Mouse (Mus musculus): ENCODE data around the gene Ccdc115. TPM values are rescaled to one million over a fixed set of nuclear protein-coding genes. Genes with fewer than 3 reads are reported as not detected.

The Ccdc115 gene
- polyA plus RNA-seq, 1 experiment from 2014 or later, result 52.0 TPM

DNA sequence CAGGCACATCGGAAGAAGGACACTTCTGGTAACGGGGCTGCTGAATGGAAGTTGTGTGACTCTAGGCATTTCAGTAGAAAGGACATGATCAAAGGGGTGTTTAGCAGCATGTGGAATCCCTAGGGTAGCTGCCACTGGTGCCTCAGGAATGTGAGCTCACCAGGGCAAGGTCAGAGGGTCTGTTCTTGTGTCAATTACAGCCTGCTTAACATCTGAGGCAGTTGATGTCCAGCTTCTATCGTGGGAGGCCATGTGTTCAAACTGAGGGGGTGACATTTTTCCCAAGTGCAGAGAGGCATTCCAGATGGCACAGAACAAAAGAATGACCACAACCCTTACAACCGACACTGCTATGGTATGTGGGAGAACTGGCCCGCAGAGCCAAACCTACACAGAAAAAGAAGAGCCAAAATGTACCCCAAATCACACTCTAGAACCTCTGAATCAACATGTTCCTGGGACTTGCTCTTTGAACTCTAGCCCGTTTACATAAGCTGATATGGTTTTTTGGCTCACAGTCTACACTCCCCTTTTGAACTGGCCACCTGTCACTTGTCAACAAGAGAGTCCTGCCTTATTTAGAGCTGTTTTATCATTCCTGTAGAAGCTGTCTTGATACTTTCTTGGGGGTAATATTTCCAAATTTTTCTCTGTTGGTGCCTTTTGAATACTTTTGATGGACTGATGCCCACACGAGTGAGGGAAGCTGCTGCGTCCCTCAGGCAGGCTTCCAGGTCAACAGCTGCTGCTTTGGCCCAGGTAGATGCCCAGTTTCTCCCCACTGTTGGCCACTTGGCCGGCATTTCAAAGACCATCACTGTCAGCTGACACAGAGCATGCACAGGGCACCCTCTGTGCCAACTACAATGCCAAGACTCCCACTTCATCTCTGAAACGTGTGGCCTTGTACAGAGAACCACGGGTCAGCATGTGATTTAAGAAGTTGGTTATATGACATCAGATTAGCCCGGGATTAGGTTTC is 51.8 kb downstream of the Ccdc115 start:
- 70% methylated on average over 12 of the region's 12 CpGs for WGBS
- Histone ChIP-seq H3K9me3 (replicated peaks) (no peaks in the 10 kb centered on the region), H3K36me3 (no peaks in the 10 kb centered on the region), H3K4me3 (no peak overlapping the region), H3K27ac (no peak overlapping the region), H3K4me1 (peaks cover 6% of the 10 kb centered on the region; the same call in 1 of the 2 replicates), H3K27me3 (ENCODE audit: low read depth, poor library complexity, severe bottlenecking) (no peaks in the 10 kb centered on the region)
- DNase-seq (ENCODE audit: low spot score), result no peak

Small RNA genes within 50 kb of the gene (microRNA-seq; reads per million reads assigned to microRNA genes)
- gene Mir5103, result 4.1 reads per million, percentile 6 among the genes with 10 or more reads in this experiment

Other genes starting within 250 kb of the Ccdc115 start
- 126 and 158 TPM in 2 replicates for gene Imp4, start 179 bp upstream of the Ccdc115 start, polyA plus RNA-seq (2016; fragmentation: Nextera tagmentation; extraction: Ambion mirVana)
- gene Ptpn18, start 20.1 kb upstream of the Ccdc115 start, polyA plus RNA-seq (2016; fragmentation: Nextera tagmentation; extraction: Ambion mirVana), result 6.7 and 7.8 TPM in 2 replicates
- gene Prss39, start 58.7 kb upstream of the Ccdc115 start, polyA plus RNA-seq (2016; fragmentation: Nextera tagmentation; extraction: Ambion mirVana), result not detected in 2 replicates
- gene Cfc1, start 96.0 kb upstream of the Ccdc115 start, polyA plus RNA-seq (2016; fragmentation: Nextera tagmentation; extraction: Ambion mirVana), result not detected in 2 replicates
- not detected in 2 replicates for gene Prss40, start 121.3 kb upstream of the Ccdc115 start, polyA plus RNA-seq (2016; fragmentation: Nextera tagmentation; extraction: Ambion mirVana)
- not detected in 2 replicates for gene Amer3, start 140.0 kb upstream of the Ccdc115 start, polyA plus RNA-seq (2016; fragmentation: Nextera tagmentation; extraction: Ambion mirVana)

Data from limb, embryonic 10.5 days (tissue).